Mouse (Mus musculus) cerebellum, adult (tissue): ENCODE data around the gene Galnt10.

Experiments
- ATAC-seq: cut with Nextera tagmentation; 2 replicates; pipeline ENCODE4 v1.9.2; 2017; ENCODE audit warnings: mild to moderate bottlenecking, moderate library complexity, mixed read lengths; ENCODE audit not compliant: insufficient number of reproducible peaks, low FRiP score, low TSS enrichment

The Galnt10 gene

DNA sequence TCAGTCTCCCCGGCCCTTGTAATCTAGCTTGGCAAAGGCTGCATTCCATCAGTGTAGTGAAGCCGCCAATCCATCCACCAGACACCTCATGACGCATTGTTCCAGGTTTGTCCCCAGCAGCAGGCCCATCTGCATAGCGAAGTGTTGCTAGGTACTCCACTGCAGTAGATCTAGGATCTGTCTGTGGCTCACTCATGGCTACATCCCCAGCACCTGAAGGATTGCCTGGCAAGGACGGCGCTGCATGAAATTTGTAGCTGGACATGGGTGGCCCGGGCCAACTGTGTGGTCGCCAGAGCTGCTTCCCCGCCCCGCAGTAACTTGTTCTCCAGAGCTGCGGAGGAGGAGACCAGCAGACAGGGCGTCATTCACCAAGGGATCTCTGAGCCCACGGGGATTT lies 128.2 kb downstream of the Galnt10 start:
- ATAC-seq: no peak

DNA sequence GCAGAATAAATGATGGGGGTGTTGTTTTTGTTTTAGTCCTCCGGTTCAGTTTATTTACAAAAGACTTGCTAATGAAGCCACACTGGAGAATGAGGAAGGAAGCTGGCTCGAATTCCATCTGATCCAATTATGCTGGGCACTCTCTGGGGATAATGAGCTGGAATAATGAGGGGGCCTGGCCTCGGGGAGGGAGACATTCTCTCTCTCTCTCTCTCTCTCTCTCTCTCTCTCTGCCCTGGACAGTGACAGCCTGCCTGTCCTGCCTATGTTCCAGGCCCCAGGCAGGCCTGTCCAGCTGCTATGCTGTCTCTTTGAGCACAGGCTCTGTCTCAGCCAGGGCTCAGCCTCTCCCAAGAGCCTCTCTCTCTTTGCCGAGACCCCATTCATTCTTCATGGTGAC lies 128.7 kb downstream of the Galnt10 start:
- ATAC-seq: no peak

- ATAC-seq: no peak
Measured at GRCm38 (mm10) chr11:57775868-57776267, 130.6 kb downstream of the Galnt10 start.

DNA sequence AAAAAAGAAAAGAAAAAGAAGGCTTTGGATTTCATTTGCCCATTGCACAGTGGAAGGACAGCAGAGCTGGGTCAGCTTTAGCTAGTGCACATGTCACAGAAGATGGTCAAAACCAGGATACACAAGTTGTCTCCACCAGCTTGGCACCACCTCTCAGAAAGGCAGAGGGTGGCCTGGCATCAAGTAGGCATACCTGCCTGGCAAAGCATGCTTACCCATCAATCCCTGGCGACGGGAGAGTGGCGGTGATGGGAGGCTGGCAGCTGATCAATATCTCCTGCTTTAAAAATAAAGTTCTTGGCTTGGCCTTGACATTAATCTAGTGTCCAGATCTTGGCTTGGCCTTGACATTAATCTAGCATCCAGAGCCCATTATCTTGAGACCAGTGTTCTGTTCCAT lies 131.3 kb downstream of the Galnt10 start:
- no peak for ATAC-seq

- ATAC-seq: peak; percentile 63; the same call in 1 of the 2 replicates
Measured at GRCm38 (mm10) chr11:57778349-57778748, 133.1 kb downstream of the Galnt10 start.

DNA sequence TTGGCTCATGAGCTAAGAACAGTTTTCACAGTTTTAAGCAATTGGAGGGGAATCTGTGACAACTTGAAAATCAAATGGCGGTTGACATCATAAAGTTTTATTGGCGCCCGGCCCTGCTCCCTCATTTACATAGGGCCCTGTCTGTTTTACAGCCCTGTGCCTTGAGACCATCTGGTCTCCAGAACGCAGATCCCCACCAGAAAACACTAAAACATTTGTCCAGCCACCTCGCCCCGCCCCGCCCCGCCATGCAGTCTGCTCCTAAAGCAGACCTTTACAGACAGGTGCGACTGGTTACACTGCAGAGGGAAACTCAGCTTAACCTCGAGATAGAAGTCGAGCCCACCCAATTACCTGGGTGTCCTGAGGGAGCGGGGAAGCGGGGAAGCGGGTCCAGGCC lies 134.6 kb downstream of the Galnt10 start:
- no peak for ATAC-seq

- no peak for ATAC-seq
Measured at GRCm38 (mm10) chr11:57786616-57787418, 141.6 kb downstream of the Galnt10 start.

- ATAC-seq: no peak
Measured at GRCm38 (mm10) chr11:57787913-57788312, 142.7 kb downstream of the Galnt10 start.

DNA sequence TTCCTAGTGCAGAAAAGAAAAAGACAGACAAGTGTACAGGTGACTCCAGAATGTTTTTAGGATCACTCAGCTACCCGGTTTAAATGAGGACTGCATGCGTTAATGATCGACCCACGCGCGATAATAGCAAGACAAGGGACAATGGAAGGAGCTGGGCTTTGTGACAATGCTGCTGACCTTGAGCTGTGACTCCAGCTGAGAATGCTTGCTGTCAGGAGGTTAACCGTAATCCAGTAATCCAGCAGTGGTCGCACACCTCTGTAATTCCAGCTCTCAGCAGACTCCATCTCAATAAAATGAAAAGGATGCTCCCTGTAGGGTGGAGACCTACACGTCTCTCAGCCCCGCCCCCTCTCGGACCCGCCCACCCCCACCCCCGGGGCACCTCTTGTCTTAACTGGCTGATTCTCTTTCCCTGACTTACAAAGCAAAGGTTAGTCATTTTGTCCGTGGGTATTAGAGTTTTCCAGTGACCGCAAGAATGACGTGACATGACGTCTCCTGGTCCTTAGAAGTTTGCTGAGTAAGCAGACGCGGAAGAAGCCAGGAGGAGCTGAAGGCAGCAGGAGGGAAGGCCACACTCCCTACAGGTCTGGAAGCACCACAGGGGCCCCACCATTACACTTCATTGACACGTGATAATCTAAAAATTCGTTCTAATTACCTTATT lies 145.8 kb downstream of the Galnt10 start:
- no peak for ATAC-seq

GRCm38 (mm10) chr11:57795086-57795485 lies 149.8 kb downstream of the Galnt10 start:
- no peak for ATAC-seq

DNA sequence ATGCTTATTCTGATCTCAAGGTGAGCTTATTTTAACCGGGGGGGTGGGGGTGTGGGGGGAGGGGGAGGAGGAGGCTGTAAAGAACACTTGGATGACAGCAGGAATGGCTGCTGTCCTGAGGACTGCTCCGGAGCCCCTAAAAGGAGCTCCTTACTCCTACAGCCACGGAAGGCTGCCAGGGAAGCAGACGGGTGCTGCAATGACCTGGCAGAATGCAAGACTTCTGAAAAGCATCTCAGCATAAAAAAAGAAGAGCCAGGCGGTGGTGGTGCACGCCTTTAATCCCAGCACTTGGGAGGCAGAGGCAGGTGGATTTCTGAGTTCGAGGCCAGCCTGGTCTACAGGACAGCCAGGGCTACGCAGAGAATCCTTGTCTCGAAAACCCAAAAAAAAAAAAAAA lies 152.6 kb downstream of the Galnt10 start:
- ATAC-seq: no peak

GRCm38 (mm10) chr11:57799456-57799855 lies 154.2 kb downstream of the Galnt10 start:
- ATAC-seq: no peak

- ATAC-seq: no peak
Measured at GRCm38 (mm10) chr11:57800266-57800951, 155.2 kb downstream of the Galnt10 start.

- ATAC-seq: peak; percentile 97
Measured at GRCm38 (mm10) chr11:57800971-57801765, 155.9 kb downstream of the Galnt10 start, which contains the start of gene Sap30l. Sap30l (plus strand) TSS chr11:57801637.

GRCm38 (mm10) chr11:57801766-57802510 lies 156.7 kb downstream of the Galnt10 start:
- ATAC-seq: peak; percentile 45; the same call in 1 of the 2 replicates

GRCm38 (mm10) chr11:57802511-57802870 lies 157.2 kb downstream of the Galnt10 start:
- ATAC-seq: no peak

- no peak for ATAC-seq
Measured at GRCm38 (mm10) chr11:57805047-57805446, 159.8 kb downstream of the Galnt10 start.

DNA sequence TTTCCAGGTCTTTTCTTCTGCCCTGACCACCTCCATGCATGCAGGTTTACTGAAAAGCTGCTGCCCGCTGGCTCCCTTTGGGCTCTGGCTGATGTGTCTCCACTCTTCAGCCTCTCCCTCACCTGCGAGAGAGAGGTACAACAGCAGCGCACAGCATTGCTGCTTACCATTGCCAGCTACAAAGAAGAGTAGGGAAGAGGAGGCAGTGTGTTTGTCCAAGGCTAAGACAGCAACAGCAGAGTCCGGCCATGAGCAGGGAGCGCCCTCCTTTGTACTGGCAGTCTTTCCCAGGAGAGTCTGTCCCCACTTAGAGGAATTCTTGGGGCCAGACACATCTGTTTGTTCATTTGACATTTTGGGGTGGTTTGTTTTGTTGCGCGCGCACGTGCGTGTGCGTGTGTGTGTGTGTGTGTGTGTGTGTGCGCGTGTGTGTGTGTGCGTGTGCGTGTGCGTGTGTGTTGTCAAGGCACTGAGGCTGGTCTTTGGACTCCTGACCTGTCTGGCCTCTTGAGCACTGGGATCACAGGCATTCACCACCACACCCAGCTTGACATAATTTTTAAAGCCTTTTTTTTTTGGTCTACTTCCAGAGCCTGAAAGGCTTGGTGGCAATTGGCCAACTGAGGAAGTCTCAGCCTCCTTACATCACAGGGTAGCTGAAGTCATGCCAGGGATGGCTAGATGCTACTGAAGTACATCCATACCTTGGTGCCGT lies 163.9 kb downstream of the Galnt10 start:
- no peak for ATAC-seq

DNA sequence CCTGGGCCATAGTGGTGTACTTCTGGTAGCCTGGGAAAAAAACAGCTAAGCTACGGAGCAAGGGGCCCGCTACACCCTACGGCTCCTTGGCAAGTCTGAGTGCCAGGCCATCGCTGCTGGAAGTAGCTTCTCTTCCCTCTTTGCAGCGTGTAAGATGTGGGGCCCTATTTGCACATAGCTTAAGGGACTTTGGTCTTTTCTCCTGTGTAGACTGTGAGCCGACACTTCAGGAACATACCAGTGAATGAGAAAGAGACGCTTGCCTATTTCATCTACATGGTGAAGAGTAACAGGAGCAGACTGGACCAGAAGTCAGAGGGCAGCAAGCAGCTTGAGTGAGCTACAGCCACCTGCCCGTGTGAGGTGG lies 164.5 kb downstream of the Galnt10 start:
- no peak for ATAC-seq
